Mouse (Mus musculus) embryonic stem cell, embryonic (primary cell): ENCODE data around the gene Cdon.

Experiments used
- CTCF ChIA-PET, 4 experiments: fragments of 300-600 bp in 2 of 4; fragments of 350-600 bp in 2 of 4; sonication (Branson Sonifier 250); formaldehyde crosslinking; loops; one replicate each; lab custom pipeline; 2022; ENCODE audit warnings: inconsistent platforms in 2 of 4; lab: Charles Lee
- POLR2A ChIA-PET, 4 experiments: fragments of 300-600 bp in 2 of 4; fragments of 350-600 bp in 2 of 4; sonication (Branson Sonifier 250); formaldehyde crosslinking; loops; one replicate each; lab custom pipeline; 2022; ENCODE audit warnings: antibody characterized with exemption in 4 of 4, inconsistent platforms in 1 of 4; lab: Charles Lee

Cdon gene

GRCm38 (mm10) chr9:35420805-35421719, at the start of gene Cdon:
Gene Cdon, plus strand, starts transcription at chr9:35421128.
- ChIA-PET POLR2A (interaction anchor here in 3 of 4 experiments (0.6 to 2.6 kb wide), 31 partner anchors 8 to 1152 kb away, joined by 3 to 11 read pairs (median 4); partner anchors contain the start of gene Foxred1 (in 2 of the 3)), CTCF (interaction anchor here in 2 of 4 experiments (0.6 to 1.1 kb wide), 4 partner anchors 103 to 298 kb away, joined by 3 read pairs; no protein-coding TSS in a partner anchor)

GRCm38 (mm10) chr9:35372324-35373101, 48.4 kb upstream of the Cdon start:
- ChIA-PET CTCF (no interaction called here), POLR2A (interaction anchor here in 1 of 4 experiments (1.3 kb wide), 1 partner anchor 9 kb away, joined by 3 read pairs; no protein-coding TSS in a partner anchor)

GRCm38 (mm10) chr9:35377916-35378315, 43.0 kb upstream of the Cdon start:
- POLR2A ChIA-PET, result no interaction called here

GRCm38 (mm10) chr9:35378991-35379390, 41.9 kb upstream of the Cdon start:
- POLR2A ChIA-PET, result no interaction called here
- CTCF ChIA-PET, result no interaction called here

More at GRCm38 (mm10) chr9:35377916-35378315, 43.0 kb upstream of the Cdon start:
- CTCF ChIA-PET, result no interaction called here

GRCm38 (mm10) chr9:35399896-35400295, 21.0 kb upstream of the Cdon start:
- POLR2A ChIA-PET, result interaction anchor here in 2 of 4 experiments (1.2 to 1.7 kb wide), 3 partner anchors 17 to 24 kb away, joined by 3 to 6 read pairs (median 3); partner anchors contain the start of gene Cdon (in 1 of the 2)
- CTCF ChIA-PET, result interaction anchor here in 1 of 4 experiments (0.6 kb wide), 1 partner anchor 217 kb away, joined by 3 read pairs; no protein-coding TSS in a partner anchor

GRCm38 (mm10) chr9:35400398-35400797, 20.5 kb upstream of the Cdon start:
- ChIA-PET CTCF (interaction anchor here in 2 of 4 experiments (0.6 to 1.6 kb wide), 2 partner anchors 141 to 218 kb away, joined by 3 read pairs; no protein-coding TSS in a partner anchor), POLR2A (interaction anchor here in 2 of 4 experiments (1.0 to 3.1 kb wide), 3 partner anchors 21 to 99 kb away, joined by 3 to 11 read pairs (median 6); partner anchors contain the start of gene Cdon (in 2 of the 2))

- ChIA-PET CTCF (interaction anchor here in 1 of 4 experiments (1.6 kb wide), 1 partner anchor 140 kb away, joined by 3 read pairs; no protein-coding TSS in a partner anchor), POLR2A (interaction anchor here (1.0 to 3.1 kb wide), 5 partner anchors 21 to 201 kb away, joined by 3 to 11 read pairs (median 3); partner anchors contain the start of gene Cdon (in 2 of the 4))
These were observed 20.1 kb upstream of the Cdon start for GRCm38 (mm10) chr9:35400831-35401230.

- ChIA-PET CTCF (no interaction called here), POLR2A (interaction anchor here in 3 of 4 experiments (0.8 to 3.1 kb wide), 7 partner anchors 10 to 203 kb away, joined by 3 to 11 read pairs (median 3); partner anchors contain the start of gene Cdon (in 3 of the 3))
These were observed 18.3 kb upstream of the Cdon start for GRCm38 (mm10) chr9:35402584-35402991.

GRCm38 (mm10) chr9:35403490-35403889, 17.4 kb upstream of the Cdon start:
- POLR2A ChIA-PET, result interaction anchor here in 2 of 4 experiments (0.8 to 3.1 kb wide), 5 partner anchors 9 to 19 kb away, joined by 3 to 11 read pairs (median 3); partner anchors contain the start of gene Cdon (in 1 of the 2)
- CTCF ChIA-PET, result no interaction called here

GRCm38 (mm10) chr9:35405038-35405905, 15.7 kb upstream of the Cdon start:
- ChIA-PET POLR2A (interaction anchor here in 2 of 4 experiments (0.6 to 1.4 kb wide), 3 partner anchors 16 to 80 kb away, joined by 3 to 4 read pairs (median 3); partner anchors contain the start of gene Cdon (in 2 of the 2)), CTCF (no interaction called here)

- ChIA-PET CTCF (no interaction called here), POLR2A (interaction anchor here in 1 of 4 experiments (1.6 to 2.4 kb wide), 2 partner anchors 10 to 13 kb away, joined by 3 to 9 read pairs; partner anchors contain the start of gene Cdon)
These were observed 9.5 kb upstream of the Cdon start for GRCm38 (mm10) chr9:35411225-35411965.

- CTCF ChIA-PET, result no interaction called here
- POLR2A ChIA-PET, result interaction anchor here in 1 of 4 experiments (1.6 to 2.4 kb wide), 2 partner anchors 9 to 14 kb away, joined by 3 to 9 read pairs; partner anchors contain the start of gene Cdon
These were observed 9.0 kb upstream of the Cdon start for GRCm38 (mm10) chr9:35411975-35412374.

GRCm38 (mm10) chr9:35421730-35422235, 855 bp downstream of the Cdon start:
- POLR2A ChIA-PET, result interaction anchor here in 3 of 4 experiments (0.6 to 2.6 kb wide), 26 partner anchors 8 to 310 kb away, joined by 3 to 11 read pairs (median 4); partner anchors contain the start of gene Foxred1 (in 2 of the 3)

GRCm38 (mm10) chr9:35422405-35422941, 1.5 kb downstream of the Cdon start:
- ChIA-PET POLR2A (interaction anchor here in 3 of 4 experiments (0.6 to 2.6 kb wide), 18 partner anchors 8 to 212 kb away, joined by 3 to 11 read pairs (median 5); partner anchors contain the start of gene Foxred1 (in 1 of the 3)), CTCF (interaction anchor here in 1 of 4 experiments (1.2 kb wide), 1 partner anchor 223 kb away, joined by 3 read pairs; the partner anchor contains the start of genes Srpr and Tirap)

More at GRCm38 (mm10) chr9:35421730-35422235, 855 bp downstream of the Cdon start:
- CTCF ChIA-PET, result interaction anchor here in 2 of 4 experiments (1.0 to 1.2 kb wide), 2 partner anchors 140 to 222 kb away, joined by 3 read pairs; partner anchors contain the start of genes Srpr (in 1 of the 2) and Tirap (in 1 of the 2)

- CTCF ChIA-PET, result no interaction called here
- POLR2A ChIA-PET, result interaction anchor here in 1 of 4 experiments (1.8 to 2.6 kb wide), 2 partner anchors 15 to 136 kb away, joined by 5 to 7 read pairs; no protein-coding TSS in a partner anchor
These were observed 2.3 kb downstream of the Cdon start for GRCm38 (mm10) chr9:35423265-35423664.
